Mouse (Mus musculus) midbrain, embryonic 10.5 days (tissue): ENCODE measurements around the gene Dlec1. TPM values are rescaled to one million over a fixed set of nuclear protein-coding genes. Genes with fewer than 3 reads are reported as not detected.

Experiments used
- polyA plus RNA-seq: library from polyadenylated mRNA; unstranded; fragments of >200 nt; fragmentation: Nextera tagmentation; extraction: Ambion mirVana; gene quantifications from 2 replicates; pipeline ENCODE4 v1.2.1, GENCODE M21; 2016

Gene Dlec1
- polyA plus RNA-seq, 1 experiment from 2014 or later: 0.58 TPM

Other genes starting within 250 kb of the Dlec1 start
- 6.2 and 6.6 TPM in 2 replicates for gene Ctdspl, start 176.0 kb upstream of the Dlec1 start, polyA plus RNA-seq
- 10.5 and 11.3 TPM in 2 replicates for gene Vill, start 49.7 kb upstream of the Dlec1 start, polyA plus RNA-seq
- gene Plcd1, start 9.0 kb upstream of the Dlec1 start, polyA plus RNA-seq: 21.8 and 29.2 TPM in 2 replicates
- 1.5 and 1.9 TPM in 2 replicates for gene Acaa1b, start 54.6 kb downstream of the Dlec1 start, polyA plus RNA-seq
- gene Gm47289, start 56.7 kb downstream of the Dlec1 start, polyA plus RNA-seq: not detected in 2 replicates
- gene Slc22a13, start 106.6 kb downstream of the Dlec1 start, polyA plus RNA-seq: not detected in 2 replicates
- 14.4 and 15.0 TPM in 2 replicates for gene Oxsr1, start 219.9 kb downstream of the Dlec1 start, polyA plus RNA-seq
- 75.5 and 82.4 TPM in 2 replicates for gene Acaa1a, start 237.2 kb downstream of the Dlec1 start, polyA plus RNA-seq
- 7.5 and 8.2 TPM in 2 replicates for gene Myd88, start 238.9 kb downstream of the Dlec1 start, polyA plus RNA-seq